In the genomic region with DNA sequence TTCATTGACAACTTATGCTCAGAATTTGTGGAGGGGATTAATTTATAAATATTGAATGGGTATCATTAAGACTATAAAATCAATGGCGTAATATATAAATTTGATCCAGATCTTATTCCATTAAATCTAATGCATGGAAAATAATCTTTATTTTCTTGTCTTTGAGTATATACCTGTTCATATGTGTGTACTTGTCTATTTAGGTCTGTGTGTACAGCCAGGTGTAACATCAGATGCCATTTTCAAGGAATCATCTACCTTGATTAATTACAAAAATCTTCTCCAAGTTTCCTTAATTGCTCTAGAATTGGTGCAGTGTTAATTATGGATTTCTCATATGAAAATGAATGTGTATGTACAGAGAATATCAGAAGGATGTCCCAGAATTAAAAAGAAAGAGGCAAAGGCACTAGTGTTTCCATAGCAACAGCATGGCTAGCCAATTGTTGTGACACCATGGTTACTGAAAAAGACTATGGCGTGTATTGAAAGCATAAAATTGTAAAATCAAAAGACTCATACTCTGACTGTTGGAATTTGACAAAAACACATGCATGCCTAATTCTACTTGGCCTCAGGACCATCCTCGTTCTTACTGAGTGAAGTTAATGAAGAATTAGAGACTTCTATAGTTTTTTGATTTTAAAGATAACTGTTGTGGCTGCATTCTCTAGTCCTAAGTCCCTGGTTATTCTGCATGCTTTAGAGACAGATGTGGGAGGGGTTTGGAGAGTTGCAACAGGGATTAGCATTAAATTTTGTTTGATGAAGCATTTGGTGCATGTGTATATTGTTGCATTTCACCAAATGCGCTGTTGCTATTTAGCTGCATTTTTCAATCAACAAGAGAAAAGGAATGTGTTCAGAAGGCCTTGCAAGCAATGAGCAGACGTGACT, we compare ENCODE assay signal across 17 mouse cellular contexts.
DNase-seq lines count a peak whose midpoint lies in the region; ATAC-seq lines count a peak whose summit lies in the region.
"Had no signal": no experiment of that assay in that cellular context is flagged by ENCODE, and none has a peak within 500 bp of the region (broad histone marks: within the 10 kb centered on the region; RNA-seq: fewer than 3 reads in every experiment).

No protein-coding gene starts in this region.

- no peak overlapping the region for H3K4me2 ChIP-seq in hindbrain, embryonic 11.5 days (replicated peaks; ENCODE audit: low read depth, low read length)
- no peak overlapping the region for H3K4me2 ChIP-seq in hindbrain, embryonic 12.5 days (replicated peaks)
- no peak overlapping the region for H3K4me2 ChIP-seq in neural tube, embryonic 11.5 days (ENCODE audit: low read depth)
- no peak overlapping the region for H3K4me2 ChIP-seq in neural tube, embryonic 15.5 days
- no peak overlapping the region for H3K4me2 ChIP-seq in forebrain, embryonic 16.5 days (ENCODE audit: low read length)
- no peak overlapping the region for H3K4me2 ChIP-seq in midbrain, embryonic 16.5 days (ENCODE audit: low read length)
- H3K4me2 ChIP-seq: heart, embryonic 13.5 days; liver, embryonic 11.5 days; lung, embryonic 15.5 days had no signal

- no peaks in the 10 kb centered on the region for H3K27me3 ChIP-seq in hindbrain, embryonic 11.5 days (ENCODE audit: control insufficient read depth, insufficient read depth, low read length)
- no peaks in the 10 kb centered on the region for H3K27me3 ChIP-seq in hindbrain, embryonic 12.5 days
- no peaks in the 10 kb centered on the region for H3K27me3 ChIP-seq in neural tube, embryonic 11.5 days (ENCODE audit: control insufficient read depth, insufficient read depth, low read length)
- H3K27me3 ChIP-seq in neural tube, embryonic 15.5 days (replicated peaks) = no peaks in the 10 kb centered on the region
- H3K27me3 ChIP-seq in forebrain, embryonic 16.5 days (replicated peaks; ENCODE audit: control insufficient read depth, insufficient read depth, low read length) = no peaks in the 10 kb centered on the region
- no peaks in the 10 kb centered on the region for H3K27me3 ChIP-seq in midbrain, embryonic 16.5 days (ENCODE audit: control insufficient read depth, insufficient read depth, low read depth, low read length)
- H3K27me3 ChIP-seq: heart, embryonic 13.5 days; lung, embryonic 15.5 days had no signal

- no peak overlapping the region for H3K4me3 ChIP-seq in hindbrain, embryonic 11.5 days (ENCODE audit: low read depth, low read length)
- no peak overlapping the region for H3K4me3 ChIP-seq in hindbrain, embryonic 12.5 days
- no peak overlapping the region for H3K4me3 ChIP-seq in neural tube, embryonic 11.5 days (ENCODE audit: low read depth, low read length)
- H3K4me3 ChIP-seq in neural tube, embryonic 15.5 days (replicated peaks) = no peak overlapping the region
- H3K4me3 ChIP-seq in forebrain, embryonic 16.5 days (replicated peaks; ENCODE audit: low read length) = no peak overlapping the region
- no peak overlapping the region for H3K4me3 ChIP-seq in midbrain, embryonic 16.5 days (ENCODE audit: low read depth, low read length)
- H3K4me3 ChIP-seq: heart, embryonic 13.5 days; lung, embryonic 15.5 days had no signal

- no peaks in the 10 kb centered on the region for H3K36me3 ChIP-seq in hindbrain, embryonic 11.5 days (ENCODE audit: control insufficient read depth, insufficient read depth, low read length)
- no peaks in the 10 kb centered on the region for H3K36me3 ChIP-seq in hindbrain, embryonic 12.5 days
- H3K36me3 ChIP-seq in neural tube, embryonic 11.5 days (ENCODE audit: control insufficient read depth, insufficient read depth, low read length) = no peaks in the 10 kb centered on the region
- H3K36me3 ChIP-seq in neural tube, embryonic 15.5 days = no peaks in the 10 kb centered on the region
- no peaks in the 10 kb centered on the region for H3K36me3 ChIP-seq in forebrain, embryonic 16.5 days (ENCODE audit: control insufficient read depth, insufficient read depth)
- H3K36me3 ChIP-seq in midbrain, embryonic 16.5 days (ENCODE audit: control insufficient read depth, insufficient read depth, low read length) = no peaks in the 10 kb centered on the region
- H3K36me3 ChIP-seq: heart, embryonic 13.5 days; lung, embryonic 15.5 days had no signal

- peak; percentile 5 for DNase-seq in hindbrain, embryonic 11.5 days (ENCODE audit: low spot score)
- no peak for DNase-seq in neural tube, embryonic 11.5 days (ENCODE audit: low spot score)
- no peak for DNase-seq in kidney, postnatal 14 days
- no peak for DNase-seq in heart, adult 8-10 months (ENCODE audit: low spot score)
- DNase-seq: adrenal gland, postnatal 25 days; gastrocnemius, postnatal 36 days; heart, postnatal 4 days; kidney, adult 2 months; kidney, postnatal 36 days had no signal

- no peak overlapping the region for H3K27ac ChIP-seq in hindbrain, embryonic 11.5 days (ENCODE audit: low read depth, low read length)
- no peak overlapping the region for H3K27ac ChIP-seq in hindbrain, embryonic 12.5 days
- H3K27ac ChIP-seq in neural tube, embryonic 11.5 days (ENCODE audit: low read depth, low read length) = no peak overlapping the region
- no peak overlapping the region for H3K27ac ChIP-seq in neural tube, embryonic 15.5 days (replicated peaks)
- no peak overlapping the region for H3K27ac ChIP-seq in forebrain, embryonic 16.5 days (ENCODE audit: low read length)
- peak overlapping the region; percentile 64 for H3K27ac ChIP-seq in midbrain, embryonic 16.5 days (ENCODE audit: low read length)
- H3K27ac ChIP-seq: heart, embryonic 13.5 days; lung, embryonic 15.5 days had no signal

- no peak for ATAC-seq in hindbrain, embryonic 11.5 days (ENCODE audit: low FRiP score)
- ATAC-seq in hindbrain, embryonic 12.5 days (ENCODE audit: low FRiP score) = no peak
- peak; percentile 20; the same call in 1 of the 2 replicates for ATAC-seq in neural tube, embryonic 11.5 days (ENCODE audit: insufficient read depth, low FRiP score, low TSS enrichment)
- no peak; the same call in 1 of the 2 replicates for ATAC-seq in neural tube, embryonic 15.5 days (ENCODE audit: low FRiP score)
- peak; percentile 64 for ATAC-seq in forebrain, embryonic 16.5 days
- ATAC-seq in midbrain, embryonic 16.5 days = peak; percentile 89
- ATAC-seq: activated CD4-positive, CD25-positive, alpha-beta regulatory T cell, adult 4 months had no signal

- no peak overlapping the region for H3K9ac ChIP-seq in hindbrain, embryonic 11.5 days (ENCODE audit: low read depth, low read length)
- H3K9ac ChIP-seq in hindbrain, embryonic 12.5 days = no peak overlapping the region
- H3K9ac ChIP-seq in neural tube, embryonic 11.5 days (ENCODE audit: low read length) = no peak overlapping the region
- no peak overlapping the region for H3K9ac ChIP-seq in neural tube, embryonic 15.5 days (replicated peaks)
- H3K9ac ChIP-seq in forebrain, embryonic 16.5 days (replicated peaks; ENCODE audit: low read depth, low read length) = no peak overlapping the region
- H3K9ac ChIP-seq in midbrain, embryonic 16.5 days (ENCODE audit: low read depth, low read length) = no peak overlapping the region
- H3K9ac ChIP-seq: heart, embryonic 13.5 days; lung, embryonic 15.5 days had no signal

- no peaks in the 10 kb centered on the region for H3K9me3 ChIP-seq in hindbrain, embryonic 11.5 days (ENCODE audit: control insufficient read depth, low read length)
- no peaks in the 10 kb centered on the region for H3K9me3 ChIP-seq in hindbrain, embryonic 12.5 days (replicated peaks)
- no peaks in the 10 kb centered on the region for H3K9me3 ChIP-seq in neural tube, embryonic 11.5 days (ENCODE audit: control insufficient read depth, low read length)
- no peaks in the 10 kb centered on the region for H3K9me3 ChIP-seq in neural tube, embryonic 15.5 days (replicated peaks)
- no peaks in the 10 kb centered on the region for H3K9me3 ChIP-seq in forebrain, embryonic 16.5 days (ENCODE audit: control insufficient read depth, low read length)
- H3K9me3 ChIP-seq in midbrain, embryonic 16.5 days (replicated peaks; ENCODE audit: control insufficient read depth, low read length, poor library complexity, severe bottlenecking) = no peaks in the 10 kb centered on the region
- H3K9me3 ChIP-seq: heart, embryonic 13.5 days; lung, embryonic 15.5 days had no signal

- 68% methylated on average over 5 of the region's 5 CpGs for WGBS in hindbrain, embryonic 11.5 days
- WGBS in hindbrain, embryonic 12.5 days = 68% methylated on average over 5 of the region's 5 CpGs
- WGBS in neural tube, embryonic 11.5 days = 81% methylated on average over 5 of the region's 5 CpGs
- 67% methylated on average over 5 of the region's 5 CpGs for WGBS in neural tube, embryonic 15.5 days
- 61% methylated on average over 5 of the region's 5 CpGs for WGBS in forebrain, embryonic 16.5 days
- 48% methylated on average over 5 of the region's 5 CpGs for WGBS in midbrain, embryonic 16.5 days

- no peaks in the 10 kb centered on the region for H3K4me1 ChIP-seq in hindbrain, embryonic 11.5 days (replicated peaks; ENCODE audit: control insufficient read depth, insufficient read depth, low read length)
- H3K4me1 ChIP-seq in hindbrain, embryonic 12.5 days = 0 out of 2 replicates have a peak, but pooled peaks cover 2% of the 10 kb centered on the region
- H3K4me1 ChIP-seq in neural tube, embryonic 11.5 days (ENCODE audit: control insufficient read depth, insufficient read depth, low read length) = no peaks in the 10 kb centered on the region
- no peaks in the 10 kb centered on the region for H3K4me1 ChIP-seq in neural tube, embryonic 15.5 days
- no peaks in the 10 kb centered on the region for H3K4me1 ChIP-seq in forebrain, embryonic 16.5 days (replicated peaks; ENCODE audit: control insufficient read depth, insufficient read depth, low read length)
- peaks cover 5% of the 10 kb centered on the region; the same call in 1 of the 2 replicates for H3K4me1 ChIP-seq in midbrain, embryonic 16.5 days (ENCODE audit: control insufficient read depth, insufficient read depth, low read length)
- H3K4me1 ChIP-seq: heart, embryonic 13.5 days; lung, embryonic 15.5 days had no signal

Comparison
In these comparisons a context has a peak if more than half of its experiments do, and no peak if none do; other contexts are left out.
1. ATAC-seq: peak in neural tube, embryonic 11.5 days (single experiment), forebrain, embryonic 16.5 days (single experiment) and midbrain, embryonic 16.5 days (single experiment); none in hindbrain, embryonic 11.5 days (single experiment), hindbrain, embryonic 12.5 days (single experiment) and neural tube, embryonic 15.5 days (single experiment).